Mouse (Mus musculus): ENCODE data around the gene Heatr6. TPM values are rescaled to one million over a fixed set of nuclear protein-coding genes. Genes with fewer than 3 reads are reported as not detected.

Gene Heatr6
- total and polyA plus RNA-seq, 2 experiments from 2014 or later: 24.6 to 26.2 TPM

- Histone ChIP-seq H3K27ac (no peak overlapping the region), H3K4me3 (ENCODE audit: low read length) (no peak overlapping the region), H3K9ac (replicated peaks; ENCODE audit: low read length) (no peak overlapping the region), H3K4me2 (ENCODE audit: low read depth, low read length) (no peak overlapping the region), H3K36me3 (ENCODE audit: insufficient read depth, low read length) (no peaks in the 10 kb centered on the region), H3K9me3 (ENCODE audit: low read length) (no peaks in the 10 kb centered on the region), H3K4me1 (ENCODE audit: insufficient read depth, low read length) (no peaks in the 10 kb centered on the region), H3K27me3 (ENCODE audit: insufficient read depth, low read length) (no peaks in the 10 kb centered on the region)
- no peak for TF ChIP-seq CTCF (IDR thresholded peaks at IDR 0.05; ENCODE audit: low read depth)
- 70% methylated on average over 8 of the region's 8 CpGs for WGBS
- DNase-seq (ENCODE audit: low spot score) (no peak), ATAC-seq (no peak)
These were observed 34.8 kb downstream of the Heatr6 start for GRCm38 (mm10) chr11:83788331-83788730.

GRCm38 (mm10) chr11:83789259-83789658, 35.8 kb downstream of the Heatr6 start:
- 73% methylated on average over 13 of the region's 13 CpGs for WGBS
- no peaks in the 10 kb centered on the region for H3K36me3 ChIP-seq (ENCODE audit: insufficient read depth, low read length)
- ATAC-seq: no peak
- H3K27me3 ChIP-seq (ENCODE audit: insufficient read depth, low read length): no peaks in the 10 kb centered on the region
- no peak overlapping the region for H3K4me2 ChIP-seq (ENCODE audit: low read depth, low read length)
- H3K9me3 ChIP-seq (ENCODE audit: low read length): no peaks in the 10 kb centered on the region
- H3K4me1 ChIP-seq (ENCODE audit: insufficient read depth, low read length): no peaks in the 10 kb centered on the region
- no peak overlapping the region for H3K27ac ChIP-seq
- no peak overlapping the region for H3K4me3 ChIP-seq (ENCODE audit: low read length)
- H3K9ac ChIP-seq (replicated peaks; ENCODE audit: low read length): no peak overlapping the region
- TF ChIP-seq CTCF (IDR thresholded peaks at IDR 0.05; ENCODE audit: low read depth): no peak
- no peak for DNase-seq (ENCODE audit: low spot score)

- Histone ChIP-seq H3K4me2 (ENCODE audit: low read depth, low read length) (no peak overlapping the region), H3K9ac (replicated peaks; ENCODE audit: low read length) (no peak overlapping the region), H3K4me1 (ENCODE audit: insufficient read depth, low read length) (no peaks in the 10 kb centered on the region), H3K9me3 (ENCODE audit: low read length) (no peaks in the 10 kb centered on the region), H3K4me3 (ENCODE audit: low read length) (no peak overlapping the region), H3K36me3 (ENCODE audit: insufficient read depth, low read length) (no peaks in the 10 kb centered on the region), H3K27me3 (ENCODE audit: insufficient read depth, low read length) (no peaks in the 10 kb centered on the region), H3K27ac (no peak overlapping the region)
- 70% methylated on average over 4 of the region's 4 CpGs for WGBS
- no peak for DNase-seq (ENCODE audit: low spot score)
- TF ChIP-seq CTCF (IDR thresholded peaks at IDR 0.05; ENCODE audit: low read depth): no peak
- no peak for ATAC-seq
These were observed 37.6 kb downstream of the Heatr6 start for GRCm38 (mm10) chr11:83791133-83791532.

DNA sequence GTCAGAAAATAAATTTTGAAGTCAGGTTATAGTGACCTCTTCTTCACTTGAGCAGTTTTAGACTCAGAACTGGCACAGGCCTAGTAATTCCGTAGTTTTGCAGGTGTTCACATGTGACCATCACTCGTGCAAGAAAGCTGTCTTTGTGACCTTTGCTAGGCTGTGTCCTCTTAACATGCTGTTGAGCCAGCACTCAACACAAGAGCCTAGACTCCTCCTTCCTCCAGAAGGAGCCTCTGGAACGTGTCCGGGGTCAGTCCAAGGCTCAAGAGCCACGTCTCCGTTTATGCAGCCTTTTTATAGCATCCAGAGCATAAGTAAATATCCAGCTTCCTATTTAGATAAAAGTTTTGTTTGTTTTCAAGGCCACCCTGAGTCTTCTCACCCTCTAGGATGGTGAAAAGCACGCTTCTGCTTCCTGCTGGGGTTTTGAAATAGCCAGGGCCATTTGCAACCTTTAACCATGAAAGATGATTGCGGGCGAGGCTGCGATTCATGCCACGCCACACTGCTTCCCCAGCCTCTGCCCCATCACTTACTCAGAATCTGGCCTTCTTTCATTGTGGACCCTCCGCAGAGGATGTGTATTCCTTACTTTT, 38.9 kb downstream of the Heatr6 start:
- ATAC-seq: no peak
- no peak overlapping the region for H3K27ac ChIP-seq
- 78% methylated on average over 12 of the region's 12 CpGs for WGBS
- H3K9ac ChIP-seq (replicated peaks; ENCODE audit: low read length): no peak overlapping the region
- DNase-seq (ENCODE audit: low spot score): no peak
- H3K4me3 ChIP-seq (ENCODE audit: low read length): no peak overlapping the region
- H3K4me2 ChIP-seq (ENCODE audit: low read depth, low read length): no peak overlapping the region
- no peaks in the 10 kb centered on the region for H3K9me3 ChIP-seq (ENCODE audit: low read length)
- H3K27me3 ChIP-seq (ENCODE audit: insufficient read depth, low read length): no peaks in the 10 kb centered on the region
- H3K4me1 ChIP-seq (ENCODE audit: insufficient read depth, low read length): no peaks in the 10 kb centered on the region
- TF ChIP-seq CTCF (IDR thresholded peaks at IDR 0.05; ENCODE audit: low read depth): no peak
- H3K36me3 ChIP-seq (ENCODE audit: insufficient read depth, low read length): no peaks in the 10 kb centered on the region

DNA sequence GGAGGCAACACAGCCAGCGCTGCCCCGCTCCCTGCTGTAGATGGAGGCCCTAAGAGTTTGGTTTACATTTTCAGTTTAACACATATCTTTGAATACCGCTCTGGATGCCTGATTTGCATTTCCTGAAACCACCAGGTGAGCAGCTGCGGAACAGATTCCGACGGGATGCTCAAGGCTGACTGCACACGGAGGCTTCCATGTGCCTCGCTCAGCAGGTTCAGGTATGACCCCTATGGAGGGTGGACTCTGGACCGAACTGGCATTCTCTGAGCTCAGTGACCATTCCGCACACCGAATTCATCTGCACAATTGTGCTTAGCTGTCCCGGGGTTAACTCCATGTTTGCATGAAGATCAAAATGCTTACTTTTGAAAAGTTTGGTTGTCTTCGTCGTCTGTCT, 39.8 kb downstream of the Heatr6 start:
- DNase-seq (ENCODE audit: low spot score): no peak
- no peak overlapping the region for H3K9ac ChIP-seq (replicated peaks; ENCODE audit: low read length)
- ATAC-seq: no peak
- WGBS: 85% methylated on average over 14 of the region's 14 CpGs
- H3K4me1 ChIP-seq (ENCODE audit: insufficient read depth, low read length): no peaks in the 10 kb centered on the region
- no peak overlapping the region for H3K27ac ChIP-seq
- H3K9me3 ChIP-seq (ENCODE audit: low read length): no peaks in the 10 kb centered on the region
- no peak overlapping the region for H3K4me2 ChIP-seq (ENCODE audit: low read depth, low read length)
- H3K4me3 ChIP-seq (ENCODE audit: low read length): no peak overlapping the region
- no peaks in the 10 kb centered on the region for H3K27me3 ChIP-seq (ENCODE audit: insufficient read depth, low read length)
- no peaks in the 10 kb centered on the region for H3K36me3 ChIP-seq (ENCODE audit: insufficient read depth, low read length)
- TF ChIP-seq CTCF (IDR thresholded peaks at IDR 0.05; ENCODE audit: low read depth): no peak

DNA sequence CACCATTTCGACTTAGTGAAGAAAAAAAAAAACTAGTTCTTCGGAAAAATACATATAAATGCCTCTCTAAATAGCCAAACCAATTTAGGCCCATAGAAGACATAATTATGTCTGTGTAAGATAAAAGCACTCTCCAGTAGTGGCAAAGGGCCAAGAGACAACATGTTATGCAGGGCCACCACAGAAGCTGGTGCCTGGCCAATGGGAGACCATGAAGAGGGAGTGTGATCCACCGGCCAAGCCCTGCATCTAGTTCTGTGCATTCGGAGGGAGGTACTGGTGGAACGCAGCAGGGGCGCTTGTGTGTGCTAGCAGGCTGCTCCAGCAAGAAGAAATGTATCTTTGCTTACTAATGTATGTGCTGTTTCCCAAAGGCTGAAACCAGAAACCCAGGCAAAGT, 42.6 kb downstream of the Heatr6 start:
- no peak for TF ChIP-seq CTCF (IDR thresholded peaks at IDR 0.05; ENCODE audit: low read depth)
- Histone ChIP-seq H3K9ac (replicated peaks; ENCODE audit: low read length) (no peak overlapping the region), H3K9me3 (ENCODE audit: low read length) (no peaks in the 10 kb centered on the region), H3K27ac (no peak overlapping the region), H3K4me3 (ENCODE audit: low read length) (no peak overlapping the region), H3K27me3 (ENCODE audit: insufficient read depth, low read length) (no peaks in the 10 kb centered on the region), H3K4me1 (ENCODE audit: insufficient read depth, low read length) (no peaks in the 10 kb centered on the region), H3K4me2 (ENCODE audit: low read depth, low read length) (no peak overlapping the region), H3K36me3 (ENCODE audit: insufficient read depth, low read length) (no peaks in the 10 kb centered on the region)
- WGBS: 58% methylated on average over 6 of the region's 6 CpGs
- DNase-seq (ENCODE audit: low spot score) (peak; percentile 23), ATAC-seq (no peak)

DNA sequence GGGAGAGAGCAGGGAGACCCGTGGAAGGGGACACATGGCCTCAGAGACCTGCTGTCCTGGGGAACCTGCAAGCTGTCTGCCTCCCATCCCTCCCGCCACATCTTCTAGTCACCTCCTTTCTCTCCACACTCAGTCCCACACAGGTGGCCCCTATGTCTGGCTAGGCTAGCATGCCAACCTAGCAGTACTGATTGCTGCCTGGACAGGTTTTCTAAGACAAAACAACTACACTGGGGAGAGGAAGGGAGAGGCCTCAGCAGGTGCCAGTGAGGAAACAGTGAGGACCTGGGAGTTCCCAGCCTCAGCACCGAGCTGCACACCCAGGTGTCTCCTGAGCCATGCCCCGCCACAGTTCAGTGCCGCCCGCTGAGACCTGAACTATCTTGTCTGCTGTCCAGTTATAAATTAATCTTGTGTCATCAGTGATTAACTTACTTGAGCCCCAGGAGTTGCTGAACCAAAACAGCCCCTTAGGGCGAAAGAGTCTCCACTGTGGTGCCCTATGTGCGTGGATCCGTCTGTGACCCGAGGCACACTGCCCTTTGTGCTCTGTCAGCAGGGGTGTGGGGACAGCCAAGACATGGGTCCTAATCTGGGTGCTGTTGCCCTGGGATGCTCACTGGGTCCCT, 43.6 kb downstream of the Heatr6 start:
- H3K4me1 ChIP-seq (ENCODE audit: insufficient read depth, low read length): no peaks in the 10 kb centered on the region
- DNase-seq (ENCODE audit: low spot score) (no peak), ATAC-seq (no peak)
- no peaks in the 10 kb centered on the region for H3K9me3 ChIP-seq (ENCODE audit: low read length)
- no peak overlapping the region for H3K27ac ChIP-seq
- H3K4me3 ChIP-seq (ENCODE audit: low read length): no peak overlapping the region
- no peaks in the 10 kb centered on the region for H3K27me3 ChIP-seq (ENCODE audit: insufficient read depth, low read length)
- no peaks in the 10 kb centered on the region for H3K36me3 ChIP-seq (ENCODE audit: insufficient read depth, low read length)
- no peak for TF ChIP-seq CTCF (IDR thresholded peaks at IDR 0.05; ENCODE audit: low read depth)
- no peak overlapping the region for H3K9ac ChIP-seq (replicated peaks; ENCODE audit: low read length)
- WGBS: 69% methylated on average over 10 of the region's 10 CpGs
- H3K4me2 ChIP-seq (ENCODE audit: low read depth, low read length): no peak overlapping the region

All from hindbrain, postnatal 0 days (tissue).